11 mouse cellular contexts compared by ENCODE assay signal in genomic region chr8:82601556-82601955, GRCm38 (mm10).
DNase-seq lines count a peak whose midpoint lies in the region; ATAC-seq and TF ChIP-seq lines count a peak whose summit lies in the region.
"Had no signal": no experiment of that assay in that cellular context is flagged by ENCODE, and none has a peak within 500 bp of the region (broad histone marks: within the 10 kb centered on the region; RNA-seq: fewer than 3 reads in every experiment).

No protein-coding gene starts in this region.

- no peak overlapping the region for H3K4me3 ChIP-seq in liver, adult 2 months (ENCODE audit: insufficient read depth, low read depth, low read length)
- H3K4me3 ChIP-seq in liver, embryonic 11.5 days (ENCODE audit: low read depth, low read length) = no peak overlapping the region
- H3K4me3 ChIP-seq: neural tube, embryonic 12.5 days had no signal

- no peak for TF ChIP-seq CTCF in liver, adult 2 months (IDR thresholded peaks at IDR 0.05; ENCODE audit: low read depth, low read length)

- no peak for TF ChIP-seq POLR2A in liver, adult 2 months (IDR thresholded peaks at IDR 0.05; ENCODE audit: extremely low read depth, insufficient read depth, low read length)

- H3K9me3 ChIP-seq in liver, embryonic 11.5 days (ENCODE audit: control insufficient read depth, low read length) = no peaks in the 10 kb centered on the region
- H3K9me3 ChIP-seq: neural tube, embryonic 12.5 days had no signal

- H3K27me3 ChIP-seq in liver, adult 2 months (ENCODE audit: control insufficient read depth, insufficient read depth, low read length) = no peaks in the 10 kb centered on the region
- H3K27me3 ChIP-seq in liver, embryonic 11.5 days (replicated peaks; ENCODE audit: control insufficient read depth, insufficient read depth, low read length) = no peaks in the 10 kb centered on the region
- H3K27me3 ChIP-seq: neural tube, embryonic 12.5 days had no signal

- DNase-seq in cerebellum, adult 18-20 months = peak; percentile 3 to 4
- DNase-seq in cerebellum, adult 9-11 months = no peak
- peak; percentile 33 for DNase-seq in liver, adult 2 months (ENCODE audit: extremely low read depth, low read depth, low spot score)
- DNase-seq in liver, embryonic 11.5 days (ENCODE audit: low spot score) = no peak
- peak; percentile 21 for DNase-seq in heart, postnatal 25 days (ENCODE audit: low spot score)
- DNase-seq in ovary, postnatal 36 days (ENCODE audit: low spot score) = peak; percentile 15
- DNase-seq in natural killer cell, adult 2 months (ENCODE audit: low spot score in 2 of 2) = no peak
- no peak for DNase-seq in embryo, embryonic 10.5 days (ENCODE audit: low spot score)
- DNase-seq: B cell, adult 2 months had no signal

- no peak overlapping the region for H3K27ac ChIP-seq in liver, adult 2 months (replicated peaks; ENCODE audit: insufficient read depth, low read depth, low read length)
- H3K27ac ChIP-seq in liver, embryonic 11.5 days (ENCODE audit: low read depth, low read length) = no peak overlapping the region
- H3K27ac ChIP-seq: liver, embryonic 14.5 days; neural tube, embryonic 12.5 days had no signal

- no peak overlapping the region for H3K9ac ChIP-seq in liver, adult 2 months (ENCODE audit: low read depth, low read length)
- no peak overlapping the region for H3K9ac ChIP-seq in liver, embryonic 11.5 days (ENCODE audit: low read depth, low read length)
- H3K9ac ChIP-seq: liver, embryonic 14.5 days; neural tube, embryonic 12.5 days had no signal

- no peaks in the 10 kb centered on the region for H3K4me1 ChIP-seq in liver, adult 2 months (ENCODE audit: control insufficient read depth, insufficient read depth, low read length)
- H3K4me1 ChIP-seq in liver, embryonic 11.5 days (replicated peaks; ENCODE audit: control insufficient read depth, insufficient read depth, low read length) = no peaks in the 10 kb centered on the region
- H3K4me1 ChIP-seq: neural tube, embryonic 12.5 days had no signal

- intact Hi-C loops in heart, postnatal 25 days (cut with DNase I) = no loop called here

- no peak overlapping the region for H3K4me2 ChIP-seq in liver, embryonic 11.5 days
- H3K4me2 ChIP-seq: neural tube, embryonic 12.5 days had no signal

- 48% methylated on average over 3 of the region's 3 CpGs for WGBS in liver, adult 2 months
- WGBS in liver, embryonic 11.5 days = 49% methylated on average over 3 of the region's 3 CpGs

- ATAC-seq in liver, embryonic 11.5 days (replicated peaks; ENCODE audit: low FRiP score) = no peak

- no peaks in the 10 kb centered on the region for H3K79me2 ChIP-seq in liver, adult 2 months (ENCODE audit: control insufficient read depth, insufficient read depth, low read length)

- no peaks in the 10 kb centered on the region for H3K36me3 ChIP-seq in liver, adult 2 months (ENCODE audit: control insufficient read depth, insufficient read depth, low read length)
- H3K36me3 ChIP-seq in liver, embryonic 11.5 days (ENCODE audit: control insufficient read depth, insufficient read depth, low read length) = no peaks in the 10 kb centered on the region
- H3K36me3 ChIP-seq: neural tube, embryonic 12.5 days had no signal

Comparison
In these comparisons a context has a peak if more than half of its experiments do, and no peak if none do; other contexts are left out.
1. DNase-seq: peak in cerebellum, adult 18-20 months (2 of 2), liver, adult 2 months (single experiment), heart, postnatal 25 days (single experiment) and ovary, postnatal 36 days (single experiment); none in cerebellum, adult 9-11 months (single experiment), liver, embryonic 11.5 days (single experiment), natural killer cell, adult 2 months (0 of 2) and embryo, embryonic 10.5 days (single experiment).